Mouse (Mus musculus) forebrain, embryonic 12.5 days (tissue): ENCODE data around the gene Hnrnpf. TPM values are rescaled to one million over a fixed set of nuclear protein-coding genes. Genes with fewer than 3 reads are reported as not detected.

Experiments
- ATAC-seq: fragments of 200-750 bp; cut with Nextera tagmentation; 2 replicates; pipeline ENCODE4 v1.8.0; 2017; ENCODE audit warnings: moderate TSS enrichment; ENCODE audit not compliant: low FRiP score
- H3K27ac ChIP-seq: fragments of 300-500 bp; sonication (generic); 2 replicates; pipeline ENCODE4 v1.5.1; 2016; ENCODE audit warnings: mild to moderate bottlenecking
- H3K27me3 ChIP-seq: fragments of 300-500 bp; sonication (generic); 2 replicates; pipeline ENCODE4 v1.6.1; 2016; ENCODE audit warnings: mild to moderate bottlenecking
- H3K36me3 ChIP-seq: fragments of 300-500 bp; sonication (generic); replicated peaks from 2 replicates; pipeline ENCODE4 v1.6.1; 2016; ENCODE audit warnings: mild to moderate bottlenecking
- H3K4me1 ChIP-seq: fragments of 300-500 bp; sonication (generic); 2 replicates; pipeline ENCODE4 v1.6.1; 2016
- H3K4me2 ChIP-seq: fragments of 300-500 bp; sonication (generic); 2 replicates; pipeline ENCODE4 v1.6.1; 2016; ENCODE audit warnings: mild to moderate bottlenecking, moderate library complexity
- H3K4me3 ChIP-seq: fragments of 300-500 bp; sonication (generic); replicated peaks from 2 replicates; pipeline ENCODE4 v1.5.1; 2016; ENCODE audit warnings: mild to moderate bottlenecking
- H3K9ac ChIP-seq: fragments of 300-500 bp; sonication (generic); 2 replicates; pipeline ENCODE4 v1.6.1; 2016; ENCODE audit warnings: mild to moderate bottlenecking
- H3K9me3 ChIP-seq: fragments of 300-500 bp; sonication (generic); 2 replicates; pipeline ENCODE4 v1.6.1; 2016
- WGBS: fragments of 180-500 bp; shearing (Covaris S2); methylation state at CpG from one replicate; pipeline ENCODE4 v1.1.7; 2016; 5-methylcytosine and 5-hydroxymethylcytosine counted together
- polyA plus RNA-seq: library from polyadenylated mRNA; unstranded; fragments of >200 nt; fragmentation: Nextera tagmentation; extraction: Ambion mirVana; gene quantifications from 2 replicates; pipeline ENCODE4 v1.2.1, GENCODE M21; 2016

Hnrnpf gene
- polyA plus RNA-seq, 1 experiment from 2014 or later = 624 TPM

DNA sequence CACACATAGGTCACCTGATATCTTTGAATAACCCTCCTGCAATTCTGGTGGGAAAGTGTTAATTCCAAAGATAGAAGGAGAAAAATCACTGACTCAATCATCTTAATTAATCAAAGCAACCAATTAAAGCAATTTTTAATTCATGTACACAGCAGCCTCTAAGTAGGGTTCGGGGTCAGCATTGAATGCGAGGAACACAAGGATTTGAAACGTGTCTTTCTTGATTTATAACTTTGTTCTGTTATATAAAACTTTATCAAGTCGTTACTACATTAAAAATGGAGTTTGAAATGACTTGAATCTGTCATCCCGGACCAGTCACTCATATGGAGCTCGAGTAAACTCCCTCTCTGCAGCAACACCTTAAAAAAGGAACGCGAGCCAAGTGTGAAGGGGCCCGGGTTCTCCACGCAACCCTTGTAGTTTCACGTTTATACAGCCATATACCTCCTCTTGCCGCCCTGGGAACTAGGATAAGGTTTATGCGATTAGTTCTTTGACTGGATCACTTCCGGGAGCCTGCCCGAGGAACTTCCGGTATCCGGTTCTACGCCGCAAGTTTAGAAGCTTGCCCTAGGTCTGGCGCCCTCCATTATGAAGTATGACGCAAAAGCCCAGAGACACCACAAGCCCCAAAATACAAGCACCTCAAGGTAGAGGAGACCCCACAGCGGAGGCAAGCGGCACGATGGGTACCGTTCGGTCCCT, 21.3 kb upstream of the Hnrnpf start:
- Histone ChIP-seq H3K4me3 (peak overlapping the region; percentile 48), H3K36me3 (no peaks in the 10 kb centered on the region), H3K9ac (peak overlapping the region; percentile 55), H3K4me2 (peak overlapping the region; percentile 61), H3K4me1 (peaks cover 14% of the 10 kb centered on the region), H3K27me3 (no peaks in the 10 kb centered on the region), H3K27ac (peak overlapping the region; percentile 98), H3K9me3 (no peaks in the 10 kb centered on the region)
- ATAC-seq = peak; percentile 85
- WGBS = 14% methylated on average over 26 of the region's 26 CpGs

DNA sequence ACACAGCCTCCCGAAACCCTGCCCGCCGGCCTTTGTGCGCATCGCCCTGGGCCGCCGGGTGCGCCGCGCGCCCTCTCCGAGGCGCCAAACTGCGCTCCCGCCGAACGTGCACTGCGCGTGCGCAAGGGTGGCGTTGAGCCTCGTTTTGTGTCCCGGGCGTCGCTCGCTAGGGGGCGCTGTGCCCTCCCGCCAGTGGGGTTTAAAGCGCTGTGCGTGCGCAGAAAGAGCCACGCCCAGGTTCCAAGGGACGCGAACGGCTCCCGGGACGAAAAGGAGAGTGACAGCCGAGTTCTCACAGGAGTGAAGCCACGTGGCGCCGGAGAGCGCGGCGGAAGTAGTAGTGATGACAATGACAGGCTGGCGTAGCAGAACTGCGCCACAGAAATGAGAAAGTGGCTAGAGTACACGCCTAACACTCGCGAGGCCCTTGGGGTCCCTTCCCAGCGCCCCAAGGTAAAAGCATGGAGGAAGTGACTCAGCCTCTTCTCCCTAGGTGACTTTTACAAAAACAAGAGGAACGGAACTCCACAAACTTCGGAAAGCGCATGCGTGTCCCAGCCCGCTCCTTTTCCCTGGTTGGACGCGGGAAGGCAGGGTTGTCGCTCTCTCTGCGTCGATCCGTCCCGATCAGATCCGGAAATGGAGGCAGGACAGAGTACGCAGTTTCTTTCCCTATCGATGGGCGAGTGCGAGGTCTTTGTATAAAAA, 20.6 kb upstream of the Hnrnpf start:
- Histone ChIP-seq H3K4me1 (peaks cover 14% of the 10 kb centered on the region), H3K36me3 (no peaks in the 10 kb centered on the region), H3K9me3 (no peaks in the 10 kb centered on the region), H3K27me3 (no peaks in the 10 kb centered on the region), H3K27ac (peak overlapping the region; percentile 98), H3K4me2 (peak overlapping the region; percentile 61), H3K4me3 (peak overlapping the region; percentile 48), H3K9ac (peak overlapping the region; percentile 55)
- WGBS = under 1% methylated on average over 67 of the region's 67 CpGs
- peak; percentile 95 for ATAC-seq

- peak overlapping the region; percentile 61 for H3K4me2 ChIP-seq
- peaks cover 14% of the 10 kb centered on the region for H3K4me1 ChIP-seq
- no peak for ATAC-seq
- H3K27ac ChIP-seq = peak overlapping the region; percentile 39
- H3K9me3 ChIP-seq = no peaks in the 10 kb centered on the region
- no peaks in the 10 kb centered on the region for H3K36me3 ChIP-seq
- 45% methylated on average over 3 of the region's 3 CpGs for WGBS
- H3K27me3 ChIP-seq = no peaks in the 10 kb centered on the region
- peak overlapping the region; percentile 48 for H3K4me3 ChIP-seq
- H3K9ac ChIP-seq = peak overlapping the region; percentile 55
These were observed 19.7 kb upstream of the Hnrnpf start for GRCm38 (mm10) chr6:117880394-117880838.

GRCm38 (mm10) chr6:117881229-117881628, 18.9 kb upstream of the Hnrnpf start:
- ATAC-seq = no peak
- H3K27ac ChIP-seq = no peak overlapping the region
- peak overlapping the region; percentile 61; the same call in 1 of the 2 replicates for H3K4me2 ChIP-seq
- 44% methylated on average over 7 of the region's 7 CpGs for WGBS
- no peaks in the 10 kb centered on the region for H3K9me3 ChIP-seq
- no peak overlapping the region for H3K9ac ChIP-seq
- H3K4me1 ChIP-seq = peaks cover 14% of the 10 kb centered on the region
- no peak overlapping the region for H3K4me3 ChIP-seq
- H3K27me3 ChIP-seq = no peaks in the 10 kb centered on the region
- H3K36me3 ChIP-seq = no peaks in the 10 kb centered on the region

GRCm38 (mm10) chr6:117881997-117882396, 18.1 kb upstream of the Hnrnpf start:
- Histone ChIP-seq H3K36me3 (no peaks in the 10 kb centered on the region), H3K9me3 (no peaks in the 10 kb centered on the region), H3K9ac (no peak overlapping the region), H3K4me2 (no peak overlapping the region), H3K27ac (no peak overlapping the region), H3K27me3 (no peaks in the 10 kb centered on the region), H3K4me3 (no peak overlapping the region), H3K4me1 (peaks cover 14% of the 10 kb centered on the region)
- no peak for ATAC-seq
- WGBS = 82% methylated on average over 7 of the region's 7 CpGs

DNA sequence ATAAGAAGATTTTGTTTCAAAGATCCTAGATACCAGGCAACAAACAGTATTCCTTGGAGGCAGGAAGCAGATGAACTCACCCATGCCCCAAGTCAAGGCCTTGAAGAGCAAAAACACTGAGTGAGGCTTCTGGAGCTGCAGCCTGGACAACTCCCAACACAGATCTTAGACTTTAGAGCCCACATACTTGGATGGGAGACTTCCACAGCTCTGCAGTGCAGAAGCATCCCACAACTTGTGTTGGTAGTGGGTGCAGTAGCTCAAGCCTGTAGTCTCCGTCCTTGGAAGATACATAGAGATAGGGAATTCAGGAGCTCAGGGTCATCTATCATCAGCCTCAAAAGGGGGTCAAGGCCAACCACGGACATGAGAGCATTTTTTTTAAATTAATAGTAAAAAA, 14.2 kb upstream of the Hnrnpf start:
- Histone ChIP-seq H3K4me1 (peaks cover 11% of the 10 kb centered on the region), H3K27ac (no peak overlapping the region), H3K27me3 (no peaks in the 10 kb centered on the region), H3K9ac (no peak overlapping the region), H3K36me3 (no peaks in the 10 kb centered on the region), H3K4me3 (no peak overlapping the region), H3K4me2 (no peak overlapping the region), H3K9me3 (no peaks in the 10 kb centered on the region)
- 90% methylated on average over 2 of the region's 2 CpGs for WGBS
- no peak for ATAC-seq

- H3K27ac ChIP-seq = no peak overlapping the region
- H3K36me3 ChIP-seq = no peaks in the 10 kb centered on the region
- ATAC-seq = no peak
- no peak overlapping the region for H3K9ac ChIP-seq
- 0 out of 2 replicates have a peak, but pooled peaks cover 6% of the 10 kb centered on the region for H3K4me1 ChIP-seq
- 62% methylated on average over 1 of the region's 1 CpGs for WGBS
- H3K4me3 ChIP-seq = no peak overlapping the region
- no peaks in the 10 kb centered on the region for H3K9me3 ChIP-seq
- no peaks in the 10 kb centered on the region for H3K27me3 ChIP-seq
- H3K4me2 ChIP-seq = no peak overlapping the region
These were observed 12.1 kb upstream of the Hnrnpf start for GRCm38 (mm10) chr6:117888032-117888431.

- H3K36me3 ChIP-seq = no peaks in the 10 kb centered on the region
- no peak overlapping the region for H3K4me3 ChIP-seq
- no peak for ATAC-seq
- H3K9ac ChIP-seq = 0 out of 2 replicates have a peak overlapping the region, but pooled peaks have one; percentile 17
- WGBS = 47% methylated on average over 2 of the region's 2 CpGs
- H3K27ac ChIP-seq = 0 out of 2 replicates have a peak overlapping the region, but pooled peaks have one; percentile 31
- H3K9me3 ChIP-seq = no peaks in the 10 kb centered on the region
- no peak overlapping the region for H3K4me2 ChIP-seq
- 0 out of 2 replicates have a peak, but pooled peaks cover 6% of the 10 kb centered on the region for H3K4me1 ChIP-seq
- H3K27me3 ChIP-seq = no peaks in the 10 kb centered on the region
These were observed 11.5 kb upstream of the Hnrnpf start for GRCm38 (mm10) chr6:117888642-117889096.

GRCm38 (mm10) chr6:117890257-117890656, 9.9 kb upstream of the Hnrnpf start:
- Histone ChIP-seq H3K27ac (no peak overlapping the region), H3K27me3 (no peaks in the 10 kb centered on the region), H3K9ac (no peak overlapping the region), H3K4me3 (no peak overlapping the region), H3K9me3 (no peaks in the 10 kb centered on the region), H3K4me2 (no peak overlapping the region), H3K4me1 (0 out of 2 replicates have a peak, but pooled peaks cover 6% of the 10 kb centered on the region), H3K36me3 (no peaks in the 10 kb centered on the region)
- no peak for ATAC-seq
- WGBS = 90% methylated on average over 6 of the region's 6 CpGs

DNA sequence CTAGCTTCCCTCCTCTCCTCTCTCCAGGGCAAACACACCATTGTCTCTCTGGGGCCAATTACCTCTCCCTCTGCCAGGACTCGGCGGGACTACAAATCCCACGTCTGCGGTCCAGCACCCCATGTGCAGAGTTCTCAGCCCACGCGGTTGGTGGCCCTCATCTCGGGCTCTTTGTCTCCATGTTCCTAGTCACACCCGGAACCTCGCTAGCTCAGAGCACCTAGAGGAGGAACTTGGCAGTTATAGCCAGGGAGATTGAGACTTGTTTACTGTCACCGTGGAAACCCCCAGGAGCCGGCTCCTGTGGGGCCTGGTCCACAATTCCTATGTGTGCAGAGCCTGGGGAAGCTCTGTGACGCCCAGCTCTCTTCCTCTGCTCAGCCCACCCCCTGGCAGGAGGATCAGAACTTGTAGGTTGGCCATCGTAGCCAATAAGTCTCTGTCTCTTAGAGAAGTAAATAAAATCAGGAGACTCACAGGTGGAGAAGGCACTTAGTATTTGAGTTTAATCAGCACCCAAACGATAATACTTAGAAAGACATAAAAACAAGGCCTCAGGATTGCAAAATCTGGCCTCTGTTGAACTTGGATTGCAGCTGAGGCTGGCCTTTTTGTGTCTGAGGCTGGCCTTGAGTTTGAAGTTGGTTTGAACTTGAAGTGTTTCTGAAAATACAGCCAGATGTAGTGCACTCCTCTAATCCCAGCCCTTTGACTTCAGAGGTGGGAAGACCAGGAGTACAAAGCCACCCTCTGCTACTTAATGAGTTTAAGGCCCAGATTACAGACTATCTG, 8.6 kb upstream of the Hnrnpf start:
- Histone ChIP-seq H3K4me1 (0 out of 2 replicates have a peak, but pooled peaks cover 6% of the 10 kb centered on the region), H3K27me3 (no peaks in the 10 kb centered on the region), H3K9me3 (no peaks in the 10 kb centered on the region), H3K27ac (no peak overlapping the region), H3K36me3 (no peaks in the 10 kb centered on the region), H3K4me2 (no peak overlapping the region), H3K9ac (no peak overlapping the region), H3K4me3 (no peak overlapping the region)
- 61% methylated on average over 14 of the region's 14 CpGs for WGBS
- ATAC-seq = no peak

DNA sequence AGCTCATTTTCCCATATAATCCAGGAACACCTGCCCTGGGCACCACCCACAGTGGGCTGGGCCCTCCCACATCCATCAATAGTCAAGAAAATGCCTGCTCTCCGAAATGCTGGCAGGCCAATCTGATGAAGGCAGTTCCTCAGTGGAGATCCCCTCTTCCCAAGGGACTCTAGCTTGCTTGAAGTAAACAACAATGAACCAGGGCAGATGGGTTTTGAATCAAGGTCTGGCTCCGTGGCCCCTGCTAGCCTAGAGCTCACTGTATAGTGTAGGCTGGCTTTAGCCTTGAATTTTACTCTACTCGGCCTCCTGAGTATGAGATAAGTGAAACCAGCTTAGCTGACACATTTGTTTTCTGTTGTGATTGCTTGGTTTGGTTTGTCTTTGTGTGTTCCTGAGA, 7.7 kb upstream of the Hnrnpf start:
- H3K9ac ChIP-seq = no peak overlapping the region
- 71% methylated on average over 3 of the region's 3 CpGs for WGBS
- no peak for ATAC-seq
- H3K36me3 ChIP-seq = no peaks in the 10 kb centered on the region
- no peaks in the 10 kb centered on the region for H3K9me3 ChIP-seq
- H3K4me1 ChIP-seq = 0 out of 2 replicates have a peak, but pooled peaks cover 6% of the 10 kb centered on the region
- no peak overlapping the region for H3K4me3 ChIP-seq
- no peaks in the 10 kb centered on the region for H3K27me3 ChIP-seq
- H3K4me2 ChIP-seq = no peak overlapping the region
- no peak overlapping the region for H3K27ac ChIP-seq

GRCm38 (mm10) chr6:117893435-117893834, 6.7 kb upstream of the Hnrnpf start:
- Histone ChIP-seq H3K4me2 (no peak overlapping the region), H3K36me3 (no peaks in the 10 kb centered on the region), H3K27ac (no peak overlapping the region), H3K4me3 (no peak overlapping the region), H3K9ac (no peak overlapping the region), H3K9me3 (no peaks in the 10 kb centered on the region), H3K4me1 (0 out of 2 replicates have a peak, but pooled peaks cover 6% of the 10 kb centered on the region), H3K27me3 (no peaks in the 10 kb centered on the region)
- no peak for ATAC-seq
- WGBS = 89% methylated on average over 2 of the region's 2 CpGs
